In the genomic region with DNA sequence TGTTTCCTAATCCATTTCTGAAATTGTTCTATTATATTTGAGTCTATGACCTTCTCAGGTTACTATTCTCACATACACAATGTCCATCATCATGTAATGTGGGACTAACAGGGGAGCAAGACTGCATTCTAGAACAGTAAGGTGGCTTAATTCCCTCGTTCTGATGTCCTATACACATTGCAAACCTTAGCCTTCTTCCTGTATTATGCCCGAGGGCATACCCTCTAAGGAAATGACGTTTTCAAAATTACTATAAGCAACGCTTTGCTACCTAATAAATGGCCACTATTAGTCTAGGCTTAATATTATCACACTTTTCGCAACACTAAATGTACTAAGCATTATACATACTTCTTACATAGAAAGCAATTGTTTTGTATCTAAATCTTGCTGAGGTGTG, we compare ENCODE assay signal across 8 mouse cellular contexts. TPM values are rescaled to one million over a fixed set of nuclear protein-coding genes. Genes with fewer than 3 reads are reported as not detected.
DNase-seq lines count a peak whose midpoint lies in the region; ATAC-seq and TF ChIP-seq lines count a peak whose summit lies in the region.

No protein-coding gene starts in this region.

- H3K4me2 ChIP-seq in midbrain, embryonic 16.5 days (ENCODE audit: low read length) = peak overlapping the region; percentile 73

- H3K4me3 ChIP-seq in kidney, adult 2 months (ENCODE audit: insufficient read depth, low read depth, low read length) = peak overlapping the region; percentile 62
- H3K4me3 ChIP-seq in cortical plate, adult 2 months (ENCODE audit: insufficient read depth, low read length) = peak overlapping the region; percentile 82
- H3K4me3 ChIP-seq in midbrain, embryonic 16.5 days (ENCODE audit: low read depth, low read length) = peak overlapping the region; percentile 77

- H3K27ac ChIP-seq in kidney, adult 2 months (ENCODE audit: insufficient read depth, low read depth, low read length) = peak overlapping the region; percentile 91
- peak overlapping the region; percentile 41; the same call in 1 of the 2 replicates for H3K27ac ChIP-seq in cortical plate, adult 2 months (ENCODE audit: insufficient read depth, low read length)
- peak overlapping the region; percentile 95 for H3K27ac ChIP-seq in midbrain, embryonic 16.5 days (ENCODE audit: low read length)

- peaks cover 6% of the 10 kb centered on the region for H3K4me1 ChIP-seq in kidney, adult 2 months (ENCODE audit: control insufficient read depth, insufficient read depth, low read length)
- H3K4me1 ChIP-seq in cortical plate, adult 2 months (ENCODE audit: control insufficient read depth, insufficient read depth, low read length) = no peaks in the 10 kb centered on the region
- peaks cover 15% of the 10 kb centered on the region for H3K4me1 ChIP-seq in midbrain, embryonic 16.5 days (ENCODE audit: control insufficient read depth, insufficient read depth, low read length)

- H3K9me3 ChIP-seq in midbrain, embryonic 16.5 days (replicated peaks; ENCODE audit: control insufficient read depth, low read length, poor library complexity, severe bottlenecking) = no peaks in the 10 kb centered on the region

- no peak for DNase-seq in kidney, adult 2 months
- no peak for DNase-seq in kidney, postnatal 14 days
- no peak for DNase-seq in frontal cortex, postnatal 25 days (ENCODE audit: low spot score in 2 of 2)
- DNase-seq in gastrocnemius, adult 8-10 months (ENCODE audit: low spot score in 2 of 2) = no peak

- H3K36me3 ChIP-seq in kidney, adult 2 months (ENCODE audit: control insufficient read depth, insufficient read depth, low read length) = no peaks in the 10 kb centered on the region; the same call in none of the 2 replicates
- peaks cover 5% of the 10 kb centered on the region; the same call in 1 of the 2 replicates for H3K36me3 ChIP-seq in midbrain, embryonic 16.5 days (ENCODE audit: control insufficient read depth, insufficient read depth, low read length)

- peak; percentile 18 for ATAC-seq in inflammation-experienced regulatory T-cells, adult 6 months
- ATAC-seq in midbrain, embryonic 16.5 days = peak; percentile 4; the same call in 1 of the 2 replicates
- no peak; the same call in 1 of the 2 replicates for ATAC-seq in granulocyte monocyte progenitor cell, adult 5-6 weeks (replicated peaks; ENCODE audit: poor library complexity, severe bottlenecking)

- no peak for TF ChIP-seq POLR2A in kidney, adult 2 months (IDR thresholded peaks at IDR 0.05; ENCODE audit: low read depth, low read length)
- no peak for TF ChIP-seq POLR2A in cortical plate, adult 2 months (IDR thresholded peaks at IDR 0.05; ENCODE audit: extremely low read depth, insufficient read depth, low read length)

- H3K9ac ChIP-seq in midbrain, embryonic 16.5 days (ENCODE audit: low read depth, low read length) = peak overlapping the region; percentile 75

- no peak for TF ChIP-seq CTCF in kidney, adult 2 months (conservative IDR thresholded peaks at IDR 0.05; ENCODE audit: insufficient read depth, insufficient read length, low read depth, low read length)
- TF ChIP-seq CTCF in cortical plate, adult 2 months (IDR thresholded peaks at IDR 0.05; ENCODE audit: extremely low read depth, insufficient read depth, low read length) = no peak

- no peaks in the 10 kb centered on the region for H3K27me3 ChIP-seq in kidney, adult 2 months (replicated peaks; ENCODE audit: control insufficient read depth, insufficient read depth, low read length)
- no peaks in the 10 kb centered on the region for H3K27me3 ChIP-seq in midbrain, embryonic 16.5 days (ENCODE audit: control insufficient read depth, insufficient read depth, low read depth, low read length)

- WGBS in kidney, adult 2 months = 17% methylated on average over 5 of the region's 5 CpGs
- WGBS in midbrain, embryonic 16.5 days = 25% methylated on average over 5 of the region's 5 CpGs

RNA-seq across cellular contexts. Expression of a gene that starts 0.5 kb away (rescaled TPM):
- polyA plus RNA-seq in kidney, adult 2 months (2012; rRNA removed) = 16.1 and 17.9 TPM in 2 replicates
- polyA plus RNA-seq in cortical plate, adult 2 months (2012; rRNA removed) = 28.7 TPM in 2 replicates
- 10 to 100 TPM; 40.2 to 42.7 (median 41.7) TPM for polyA plus RNA-seq in inflammation-experienced regulatory T-cells, adult 6 months (2017; shearing (Covaris generic))
- polyA plus RNA-seq in midbrain, embryonic 16.5 days (2015; fragmentation: Nextera tagmentation; extraction: Ambion mirVana) = 73.3 and 78.5 TPM in 2 replicates
- 1 to 10 TPM; 4.3 to 6.8 (median 5.6) TPM for total RNA-seq in gastrocnemius, adult 8-10 months (2022)
- 14.1 and 18.1 TPM in 2 replicates for total RNA-seq in granulocyte monocyte progenitor cell, adult 5-6 weeks (2014; fragmentation: Nextera tagmentation)
- total RNA-seq in granulocyte monocyte progenitor cell, adult 5-6 weeks (2017) = 13.3 and 15.0 TPM in 2 replicates

RNA-seq across cellular contexts. Expression of a gene that starts 38.6 kb away (rescaled TPM):
- 8.1 and 9.6 TPM in 2 replicates for polyA plus RNA-seq in kidney, adult 2 months (2012; rRNA removed)
- 26.3 and 28.4 TPM in 2 replicates for polyA plus RNA-seq in cortical plate, adult 2 months (2012; rRNA removed)
- 10 to 100 TPM in 2 of 3 experiments, 1 to 10 TPM in 1; 8.7 to 15.5 (median 12.7) TPM for polyA plus RNA-seq in inflammation-experienced regulatory T-cells, adult 6 months (2017; shearing (Covaris generic))
- 37.6 and 37.9 TPM in 2 replicates for polyA plus RNA-seq in midbrain, embryonic 16.5 days (2015; fragmentation: Nextera tagmentation; extraction: Ambion mirVana)
- 10 to 100 TPM; 19.0 to 22.2 (median 19.5) TPM for total RNA-seq in gastrocnemius, adult 8-10 months (2022)
- 7.8 and 9.2 TPM in 2 replicates for total RNA-seq in granulocyte monocyte progenitor cell, adult 5-6 weeks (2014; fragmentation: Nextera tagmentation)
- 8.7 and 9.5 TPM in 2 replicates for total RNA-seq in granulocyte monocyte progenitor cell, adult 5-6 weeks (2017)

RNA-seq across cellular contexts. Expression of a gene that starts 55.5 kb away (rescaled TPM):
- 0.11 TPM in 1 of 2 replicates, not detected in the other for polyA plus RNA-seq in kidney, adult 2 months (2012; rRNA removed)
- polyA plus RNA-seq in cortical plate, adult 2 months (2012; rRNA removed) = 0.08 TPM in 1 of 2 replicates, not detected in the other
- polyA plus RNA-seq in inflammation-experienced regulatory T-cells, adult 6 months (2017; shearing (Covaris generic)) = not detected
- polyA plus RNA-seq in midbrain, embryonic 16.5 days (2015; fragmentation: Nextera tagmentation; extraction: Ambion mirVana) = not detected in 2 replicates
- total RNA-seq in gastrocnemius, adult 8-10 months (2022) = not detected
- total RNA-seq in granulocyte monocyte progenitor cell, adult 5-6 weeks (2014; fragmentation: Nextera tagmentation) = not detected in 2 replicates
- total RNA-seq in granulocyte monocyte progenitor cell, adult 5-6 weeks (2017) = 0.10 TPM in 1 of 2 replicates, not detected in the other

Comparison
In these comparisons a context has a peak if more than half of its experiments do, and no peak if none do; other contexts are left out.
1. H3K27ac ChIP-seq: peak in every context shown above with its lines; median percentile 95 in midbrain, embryonic 16.5 days; 91 in kidney, adult 2 months; 41 in cortical plate, adult 2 months.